Mouse (Mus musculus): Measurements from ENCODE around the gene Efcab2. TPM values are rescaled to one million over a fixed set of nuclear protein-coding genes. Genes with fewer than 3 reads are reported as not detected.

Gene Efcab2
- polyA plus RNA-seq (2012; rRNA removed) (0.19 and 0.64 TPM in 2 replicates), polyA plus RNA-seq (2014; fragmentation: Nextera tagmentation; extraction: Ambion mirVana) (3.5 and 4.3 TPM in 2 replicates)

DNA sequence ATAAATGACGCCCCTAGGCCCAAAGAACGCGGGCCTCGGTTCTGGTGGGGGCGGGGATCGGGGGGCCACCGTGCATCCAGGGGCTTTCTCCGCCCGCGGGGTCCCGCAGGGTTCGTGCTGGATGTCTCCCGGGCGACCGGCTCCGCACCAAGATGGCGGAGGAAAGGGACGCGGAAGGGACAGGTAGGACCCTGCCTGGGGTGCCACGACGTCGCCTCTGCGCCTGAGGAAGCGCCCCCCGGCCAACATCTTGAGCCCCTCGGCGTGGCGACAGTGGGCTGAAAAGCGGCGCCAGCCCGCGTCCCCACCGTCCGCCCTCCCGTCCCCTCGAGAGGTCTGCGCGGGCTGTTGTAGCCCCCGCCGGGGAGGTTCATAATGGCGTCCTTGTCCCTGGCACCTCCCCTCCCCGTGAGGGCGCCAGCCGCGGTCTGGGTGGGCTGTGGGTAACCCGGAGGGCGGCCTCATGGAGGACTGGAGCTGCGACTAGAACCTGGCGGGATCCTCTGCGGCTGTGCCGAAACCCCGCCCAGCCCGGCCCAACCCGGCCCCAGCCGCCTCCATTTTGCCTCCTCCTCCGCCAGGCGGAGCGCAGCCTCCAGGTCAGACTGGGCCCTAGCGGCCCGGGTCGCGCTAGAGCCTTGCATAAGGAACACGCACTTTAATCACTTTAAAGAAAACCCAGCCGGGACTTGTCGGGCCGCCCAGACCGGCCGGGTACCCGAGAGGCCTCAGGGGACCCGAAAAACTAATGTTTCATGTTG lies at the start of gene Efcab2:
Gene Efcab2, plus strand, starts transcription at position 135 of the 761 bp plus-strand sequence.
- Histone ChIP-seq H3K36me3 (replicated peaks; ENCODE audit: control insufficient read depth, insufficient read depth, low read depth) (no peaks in the 10 kb centered on the region), H3K27me3 (ENCODE audit: control insufficient read depth, insufficient read depth, low read length) (no peaks in the 10 kb centered on the region), H3K4me3 (ENCODE audit: insufficient read depth in 1 of 2, low read depth in 2 of 2, low read length in 2 of 2) (peak within 1 kb of the TSS; percentile 73 to 76), H3K9me3 (ENCODE audit: control insufficient read depth, low read length) (no peaks in the 10 kb centered on the region), H3K9ac (replicated peaks) (peak within 1 kb of the TSS; percentile 100), H3K27ac (peak within 1 kb of the TSS; percentile 97), H3K4me2 (ENCODE audit: low read depth) (peak within 1 kb of the TSS; percentile 80), H3K4me1 (replicated peaks; ENCODE audit: control insufficient read depth in 2 of 2, insufficient read depth in 2 of 2, low read length in 1 of 2) (peaks cover 5 to 20% of the 10 kb centered on the region in 2 experiments)
- WGBS (ENCODE audit: insufficient replicate concordance): under 1% methylated on average over 69 of the region's 70 CpGs
- TF ChIP-seq EP300 (IDR thresholded peaks at IDR 0.05; ENCODE audit: low read depth) (0 out of 2 replicates have a peak, but pooled peaks have one; percentile 39), CTCF (IDR thresholded peaks at IDR 0.05; ENCODE audit: low read depth) (peak; percentile 83)
- DNase-seq (ENCODE audit: low read depth in 3 of 3, low spot score in 3 of 3) (peak; percentile 80 to 81 (median 81)), ATAC-seq (ENCODE audit: insufficient read depth) (peak; percentile 90)

GRCm38 (mm10) chr1:178357776-178358710 lies 47.8 kb upstream of the Efcab2 start:
- DNase-seq (ENCODE audit: low read depth in 3 of 3, low spot score in 3 of 3) (no peak), ATAC-seq (ENCODE audit: insufficient read depth) (no peak)
- Histone ChIP-seq H3K9ac (replicated peaks) (no peak overlapping the region), H3K27ac (no peak overlapping the region), H3K9me3 (ENCODE audit: control insufficient read depth, low read length) (no peaks in the 10 kb centered on the region), H3K27me3 (ENCODE audit: control insufficient read depth, insufficient read depth, low read length) (no peaks in the 10 kb centered on the region; the same call in 1 of the 2 replicates), H3K36me3 (replicated peaks; ENCODE audit: control insufficient read depth, insufficient read depth, low read depth) (no peaks in the 10 kb centered on the region), H3K4me2 (ENCODE audit: low read depth) (no peak overlapping the region), H3K4me1 (replicated peaks; ENCODE audit: control insufficient read depth in 2 of 2, insufficient read depth in 2 of 2, low read length in 1 of 2) (no peaks in the 10 kb centered on the region), H3K4me3 (ENCODE audit: insufficient read depth in 1 of 2, low read depth in 2 of 2, low read length in 2 of 2) (no peak overlapping the region)
- 68% methylated on average over 12 of the region's 12 CpGs for WGBS (ENCODE audit: insufficient replicate concordance)
- TF ChIP-seq EP300 (IDR thresholded peaks at IDR 0.05; ENCODE audit: low read depth): no peak
- TF ChIP-seq CTCF (IDR thresholded peaks at IDR 0.05; ENCODE audit: low read depth): no peak

DNA sequence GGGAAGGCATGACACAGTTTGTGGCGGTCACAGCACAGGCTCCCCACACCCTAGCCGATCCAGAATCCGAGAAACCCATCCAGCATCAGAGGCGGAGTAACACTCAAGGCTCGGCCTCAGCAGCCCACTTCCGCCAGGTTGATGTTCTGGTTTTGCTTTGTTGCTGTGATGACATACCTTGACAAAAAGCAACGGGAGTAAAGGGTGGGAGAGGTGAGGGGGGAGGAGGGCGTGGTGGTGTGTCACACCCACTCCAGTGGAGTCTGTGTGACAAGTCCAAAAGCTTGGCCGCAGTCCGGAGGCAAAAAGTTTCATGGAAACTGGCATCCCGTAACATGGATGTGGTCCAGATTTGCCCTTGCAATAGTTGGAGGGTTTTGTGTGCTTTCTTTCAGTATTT lies 45.6 kb upstream of the Efcab2 start:
- TF ChIP-seq CTCF (IDR thresholded peaks at IDR 0.05; ENCODE audit: low read depth) (no peak), EP300 (IDR thresholded peaks at IDR 0.05; ENCODE audit: low read depth) (no peak)
- H3K4me2 ChIP-seq (ENCODE audit: low read depth): no peak overlapping the region
- DNase-seq (ENCODE audit: low read depth in 3 of 3, low spot score in 3 of 3) (no peak), ATAC-seq (ENCODE audit: insufficient read depth) (no peak)
- no peak overlapping the region for H3K9ac ChIP-seq (replicated peaks)
- no peaks in the 10 kb centered on the region for H3K36me3 ChIP-seq (replicated peaks; ENCODE audit: control insufficient read depth, insufficient read depth, low read depth)
- no peaks in the 10 kb centered on the region for H3K9me3 ChIP-seq (ENCODE audit: control insufficient read depth, low read length)
- no peak overlapping the region for H3K4me3 ChIP-seq (ENCODE audit: insufficient read depth in 1 of 2, low read depth in 2 of 2, low read length in 2 of 2)
- H3K4me1 ChIP-seq (replicated peaks; ENCODE audit: control insufficient read depth in 2 of 2, insufficient read depth in 2 of 2, low read length in 1 of 2): no peaks in the 10 kb centered on the region
- H3K27ac ChIP-seq: no peak overlapping the region
- no peaks in the 10 kb centered on the region; the same call in 1 of the 2 replicates for H3K27me3 ChIP-seq (ENCODE audit: control insufficient read depth, insufficient read depth, low read length)
- WGBS (ENCODE audit: insufficient replicate concordance): 72% methylated on average over 11 of the region's 11 CpGs

DNA sequence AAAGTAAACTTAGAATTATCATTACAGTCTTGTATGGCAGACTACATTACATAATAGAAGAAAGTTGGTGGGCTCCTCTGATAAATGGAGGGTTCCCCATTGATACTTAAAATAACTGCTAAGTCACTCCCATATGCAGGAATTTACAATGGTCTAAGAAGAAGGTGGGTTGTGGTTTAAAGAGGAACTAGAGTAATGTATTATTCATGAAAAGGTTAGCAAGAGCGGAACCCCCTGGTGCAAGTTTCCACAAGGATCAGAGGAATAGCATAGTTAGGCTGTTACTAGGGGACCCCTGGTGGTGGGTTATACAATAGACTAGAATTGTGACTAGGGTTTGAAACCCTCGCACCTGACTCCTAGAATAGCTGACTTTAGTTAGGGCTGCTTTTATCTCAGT lies 45.2 kb upstream of the Efcab2 start:
- Histone ChIP-seq H3K4me1 (replicated peaks; ENCODE audit: control insufficient read depth in 2 of 2, insufficient read depth in 2 of 2, low read length in 1 of 2) (no peaks in the 10 kb centered on the region), H3K27ac (no peak overlapping the region), H3K9ac (replicated peaks) (no peak overlapping the region), H3K9me3 (ENCODE audit: control insufficient read depth, low read length) (no peaks in the 10 kb centered on the region), H3K4me2 (ENCODE audit: low read depth) (no peak overlapping the region), H3K27me3 (ENCODE audit: control insufficient read depth, insufficient read depth, low read length) (no peaks in the 10 kb centered on the region; the same call in 1 of the 2 replicates), H3K36me3 (replicated peaks; ENCODE audit: control insufficient read depth, insufficient read depth, low read depth) (no peaks in the 10 kb centered on the region), H3K4me3 (ENCODE audit: insufficient read depth in 1 of 2, low read depth in 2 of 2, low read length in 2 of 2) (no peak overlapping the region)
- TF ChIP-seq EP300 (IDR thresholded peaks at IDR 0.05; ENCODE audit: low read depth): no peak
- 59% methylated on average over 2 of the region's 2 CpGs for WGBS (ENCODE audit: insufficient replicate concordance)
- ATAC-seq (ENCODE audit: insufficient read depth): no peak
- no peak for DNase-seq (ENCODE audit: low read depth in 3 of 3, low spot score in 3 of 3)
